Mouse (Mus musculus) macrophage (primary cell): ENCODE measurements around the gene Fam122a. TPM values are rescaled to one million over a fixed set of nuclear protein-coding genes. Genes with fewer than 3 reads are reported as not detected.
A peak's percentile ranks its signal among the peaks of the same experiment; 100 is the strongest.

Source experiments
- H3K27ac ChIP-seq: fragments of 350-480 bp; formaldehyde crosslinking; 2 replicates; pipeline ENCODE4 v1.9.0; 2021
- H3K36me3 ChIP-seq: fragments of 350-480 bp; formaldehyde crosslinking; 2 replicates; pipeline ENCODE4 v1.9.0; 2021; ENCODE audit errors: inconsistent target
- H3K4me3 ChIP-seq: fragments of 350-480 bp; formaldehyde crosslinking; 2 replicates; pipeline ENCODE4 v1.9.0; 2021; ENCODE audit errors: inconsistent target
- H3K79me2 ChIP-seq: fragments of 350-480 bp; formaldehyde crosslinking; 2 replicates; pipeline ENCODE4 v1.9.0; 2021; ENCODE audit errors: inconsistent target
- WGBS: methylation state at CpG from one replicate; pipeline ENCODE4 v1.1.7; 2026; ENCODE audit warnings: inconsistent platforms; ENCODE audit not compliant: missing documents; 5-methylcytosine and 5-hydroxymethylcytosine counted together
- polyA plus RNA-seq: library from polyadenylated mRNA; stranded (reverse); fragments of 250-400 nt; gene quantifications from 3 replicates; pipeline ENCODE4 v1.2.4, GENCODE M21; 2018; ENCODE audit warnings: inconsistent platforms
- total RNA-seq, 78 experiments: library from RNA; depleted of rRNA; stranded (reverse); fragments of 250-400 nt; gene quantifications; 1 replicate in 9 of 78; 2 replicates in 24 of 78; 3 replicates in 43 of 78; 4 replicates in 2 of 78; pipeline ENCODE4 v1.2.4; 2018; ENCODE audit warnings: inconsistent platforms in 56 of 78

The Fam122a gene
- total RNA-seq (2018; cell fraction: chromatin; rRNA removed): 10 to 100 TPM in 7 of 26 experiments, 1 to 10 TPM in 19; 1.8 to 16.2 (median 6.3) TPM
- 10 to 100 TPM; 14.5 to 27.8 (median 22.8) TPM for total RNA-seq (2018; cell fraction: cytosol; rRNA removed)
- 10 to 100 TPM in 21 of 26 experiments, 1 to 10 TPM in 5; 5.3 to 31.5 (median 13.9) TPM for total RNA-seq (2018; cell fraction: nucleus; rRNA removed)
- 17.3 to 43.9 TPM (median 22.3 TPM) in 3 replicates for polyA plus RNA-seq

- WGBS: under 1% methylated on average over 82 of the region's 92 CpGs
- Histone ChIP-seq H3K27ac (peak within 1 kb of the TSS; percentile 73), H3K36me3 (no peaks in the 10 kb centered on the region), H3K4me3 (peak within 1 kb of the TSS; percentile 90), H3K79me2 (peaks cover 13% of the 10 kb centered on the region)
Observed at GRCm38 (mm10) chr19:24476929-24477882, at the start of gene Fam122a. TSS of gene Fam122a (minus strand) at chr19:24477356.

- WGBS: 92% methylated on average over 15 of the region's 15 CpGs
- Histone ChIP-seq H3K27ac (no peak overlapping the region), H3K79me2 (no peaks in the 10 kb centered on the region), H3K36me3 (no peaks in the 10 kb centered on the region), H3K4me3 (no peak overlapping the region)
Observed at GRCm38 (mm10) chr19:24523476-24524313, 46.5 kb upstream of the Fam122a start.

- WGBS: 82% methylated on average over 7 of the region's 7 CpGs
- Histone ChIP-seq H3K79me2 (no peaks in the 10 kb centered on the region), H3K27ac (no peak overlapping the region), H3K36me3 (no peaks in the 10 kb centered on the region), H3K4me3 (no peak overlapping the region)
Observed at GRCm38 (mm10) chr19:24521997-24522396, 44.8 kb upstream of the Fam122a start.

- Histone ChIP-seq H3K27ac (no peak overlapping the region), H3K36me3 (no peaks in the 10 kb centered on the region), H3K4me3 (no peak overlapping the region), H3K79me2 (no peaks in the 10 kb centered on the region)
- WGBS: 93% methylated on average over 9 of the region's 9 CpGs
Observed at GRCm38 (mm10) chr19:24521146-24521545, 44.0 kb upstream of the Fam122a start.

- H3K4me3 ChIP-seq: no peak overlapping the region
- no peaks in the 10 kb centered on the region for H3K79me2 ChIP-seq
- no peaks in the 10 kb centered on the region for H3K36me3 ChIP-seq
- 91% methylated on average over 5 of the region's 6 CpGs for WGBS
- no peak overlapping the region for H3K27ac ChIP-seq
Observed at GRCm38 (mm10) chr19:24519732-24520409, 42.7 kb upstream of the Fam122a start.

GRCm38 (mm10) chr19:24518384-24518783, 41.2 kb upstream of the Fam122a start:
- Histone ChIP-seq H3K79me2 (no peaks in the 10 kb centered on the region), H3K4me3 (no peak overlapping the region), H3K36me3 (no peaks in the 10 kb centered on the region), H3K27ac (no peak overlapping the region)

- no peak overlapping the region for H3K27ac ChIP-seq
- WGBS: 98% methylated on average over 6 of the region's 7 CpGs
- H3K4me3 ChIP-seq: no peak overlapping the region
- no peaks in the 10 kb centered on the region for H3K79me2 ChIP-seq
- no peaks in the 10 kb centered on the region for H3K36me3 ChIP-seq
Observed at GRCm38 (mm10) chr19:24517057-24517456, 39.9 kb upstream of the Fam122a start.

GRCm38 (mm10) chr19:24515941-24516340, 38.8 kb upstream of the Fam122a start:
- no peak overlapping the region for H3K4me3 ChIP-seq
- no peak overlapping the region for H3K27ac ChIP-seq
- H3K36me3 ChIP-seq: no peaks in the 10 kb centered on the region
- 94% methylated on average over 3 of the region's 3 CpGs for WGBS
- H3K79me2 ChIP-seq: no peaks in the 10 kb centered on the region

GRCm38 (mm10) chr19:24514661-24515642, 37.8 kb upstream of the Fam122a start:
- Histone ChIP-seq H3K79me2 (no peaks in the 10 kb centered on the region), H3K27ac (no peak overlapping the region), H3K36me3 (no peaks in the 10 kb centered on the region), H3K4me3 (no peak overlapping the region)
- 78% methylated on average over 15 of the region's 15 CpGs for WGBS

GRCm38 (mm10) chr19:24513105-24513843, 36.1 kb upstream of the Fam122a start:
- no peak overlapping the region for H3K4me3 ChIP-seq
- no peaks in the 10 kb centered on the region for H3K79me2 ChIP-seq
- 96% methylated on average over 20 of the region's 20 CpGs for WGBS
- no peaks in the 10 kb centered on the region for H3K36me3 ChIP-seq
- no peak overlapping the region for H3K27ac ChIP-seq

GRCm38 (mm10) chr19:24511939-24512338, 34.8 kb upstream of the Fam122a start:
- Histone ChIP-seq H3K36me3 (no peaks in the 10 kb centered on the region), H3K4me3 (no peak overlapping the region), H3K27ac (no peak overlapping the region), H3K79me2 (no peaks in the 10 kb centered on the region)
- 94% methylated on average over 7 of the region's 7 CpGs for WGBS

GRCm38 (mm10) chr19:24509391-24509790, 32.2 kb upstream of the Fam122a start:
- no peaks in the 10 kb centered on the region for H3K79me2 ChIP-seq
- H3K4me3 ChIP-seq: no peak overlapping the region
- no peak overlapping the region for H3K27ac ChIP-seq
- H3K36me3 ChIP-seq: no peaks in the 10 kb centered on the region
- WGBS: 91% methylated on average over 6 of the region's 6 CpGs
